Mouse (Mus musculus): ENCODE measurements around the gene Ttyh1.

- TF ChIP-seq CTCF (IDR thresholded peaks at IDR 0.05; ENCODE audit: insufficient read depth, low read length) (peak; percentile 20), POLR2A (IDR thresholded peaks at IDR 0.05; ENCODE audit: borderline replicate concordance, extremely low read depth, low read depth, low read length) (no peak)
These were observed 15.8 kb upstream of the Ttyh1 start for GRCm38 (mm10) chr7:4103411-4103810.
